ENCODE assay signal across 27 mouse cellular contexts in the genomic region with DNA sequence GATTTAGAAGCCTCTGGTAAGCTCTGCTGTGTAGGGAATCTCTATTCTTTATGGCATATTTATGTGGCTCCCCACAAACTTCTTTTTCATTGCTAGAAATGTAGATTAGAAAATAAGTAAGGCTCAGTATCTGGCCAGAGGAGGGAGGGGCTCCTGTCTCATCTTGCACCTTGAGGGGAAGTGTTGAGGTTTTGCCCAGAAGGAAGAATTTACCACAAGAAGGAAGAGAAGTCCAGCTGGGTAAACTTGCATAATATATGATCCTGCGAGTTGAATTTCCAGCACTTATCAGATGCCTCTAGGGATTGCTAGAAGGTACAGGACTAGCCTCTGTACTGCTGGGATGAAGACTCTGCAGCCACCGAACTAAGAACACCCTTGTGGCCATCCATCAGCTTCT.
DNase-seq lines count a peak whose midpoint lies in the region; ATAC-seq and TF ChIP-seq lines count a peak whose summit lies in the region.
"Had no signal": no experiment of that assay in that cellular context is flagged by ENCODE, and none has a peak within 500 bp of the region (broad histone marks: within the 10 kb centered on the region; RNA-seq: fewer than 3 reads in every experiment).

No protein-coding gene starts in this region.

- no peak overlapping the region for H3K9ac ChIP-seq in limb, embryonic 11.5 days (ENCODE audit: low read length)
- no peak overlapping the region for H3K9ac ChIP-seq in stomach, postnatal 0 days (ENCODE audit: low read length)
- H3K9ac ChIP-seq: embryonic facial prominence, embryonic 13.5 days; forebrain, embryonic 12.5 days; hindbrain, embryonic 14.5 days had no signal

- DNase-seq in limb, embryonic 11.5 days (ENCODE audit: low spot score) = peak; percentile 2
- DNase-seq in limb, embryonic 10.5 days (ENCODE audit: low spot score) = no peak
- DNase-seq in gastrocnemius, postnatal 14 days = no peak
- no peak for DNase-seq in stomach, postnatal 0 days (ENCODE audit: low spot score)
- no peak for DNase-seq in heart, postnatal 10 days
- DNase-seq in heart, adult 8-10 months (ENCODE audit: low spot score) = no peak
- DNase-seq: adrenal gland, postnatal 10 days; adrenal gland, postnatal 36 days; cerebellum, adult 11 months; cerebellum, adult 2 months; cerebellum, adult 9-11 months; cerebellum, postnatal 25 days; embryo, embryonic 11 days; gastrocnemius, postnatal 10 days; heart, adult 2 months; heart, postnatal 36 days had no signal

- intact Hi-C loops in gastrocnemius, postnatal 14 days (cut with DNase I; ENCODE audit: low total_unique reads) = no loop called here
- intact Hi-C loops in heart, postnatal 10 days (cut with DNase I) = no loop called here

- H3K4me3 ChIP-seq in limb, embryonic 11.5 days (ENCODE audit: low read depth, low read length) = no peak overlapping the region
- H3K4me3 ChIP-seq in limb, embryonic 10.5 days = no peak overlapping the region
- H3K4me3 ChIP-seq in stomach, postnatal 0 days (ENCODE audit: low read depth, low read length) = no peak overlapping the region
- H3K4me3 ChIP-seq: embryonic facial prominence, embryonic 10.5 days; embryonic facial prominence, embryonic 13.5 days; erythroblast, embryonic 14.5 days; forebrain, embryonic 12.5 days; heart, adult 2 months had no signal

- ATAC-seq in limb, embryonic 11.5 days (ENCODE audit: insufficient number of reproducible peaks, low FRiP score, low TSS enrichment, low read depth) = no peak
- ATAC-seq in common myeloid progenitor, adult 5-6 weeks (replicated peaks; ENCODE audit: low read depth, poor library complexity, severe bottlenecking) = peak; percentile 95
- ATAC-seq in megakaryocyte, adult 5-6 weeks (ENCODE audit: poor library complexity, severe bottlenecking) = peak; percentile 63
- no peak for ATAC-seq in stomach, postnatal 0 days (ENCODE audit: low FRiP score, low TSS enrichment)
- ATAC-seq: activated CD4-positive, CD25-positive, alpha-beta regulatory T cell, adult 4 months; forebrain, embryonic 16.5 days; intestine, postnatal 0 days had no signal

- H3K36me3 ChIP-seq in limb, embryonic 11.5 days (ENCODE audit: control insufficient read depth, insufficient read depth, low read length) = no peaks in the 10 kb centered on the region
- H3K36me3 ChIP-seq in limb, embryonic 10.5 days = no peaks in the 10 kb centered on the region
- H3K36me3 ChIP-seq in stomach, postnatal 0 days (ENCODE audit: control insufficient read depth, insufficient read depth, low read length) = no peaks in the 10 kb centered on the region
- H3K36me3 ChIP-seq: embryonic facial prominence, embryonic 10.5 days; embryonic facial prominence, embryonic 13.5 days; forebrain, embryonic 12.5 days had no signal

- no peak for TF ChIP-seq EP300 in stomach, postnatal 0 days (optimal IDR thresholded peaks at IDR 0.05)

- no peak overlapping the region for H3K4me2 ChIP-seq in limb, embryonic 11.5 days (ENCODE audit: low read depth, severe bottlenecking)
- no peak overlapping the region for H3K4me2 ChIP-seq in stomach, postnatal 0 days (replicated peaks; ENCODE audit: low read depth)
- H3K4me2 ChIP-seq: embryonic facial prominence, embryonic 13.5 days; forebrain, embryonic 12.5 days; heart, embryonic 11.5 days; hindbrain, embryonic 14.5 days had no signal

- no peak for TF ChIP-seq CTCF in stomach, postnatal 0 days (IDR thresholded peaks at IDR 0.05; ENCODE audit: low read depth)

- H3K4me1 ChIP-seq in limb, embryonic 11.5 days (ENCODE audit: control insufficient read depth, insufficient read depth, low read length) = no peaks in the 10 kb centered on the region
- H3K4me1 ChIP-seq in limb, embryonic 10.5 days = no peaks in the 10 kb centered on the region
- no peaks in the 10 kb centered on the region for H3K4me1 ChIP-seq in stomach, postnatal 0 days (replicated peaks; ENCODE audit: control insufficient read depth, insufficient read depth)
- H3K4me1 ChIP-seq: embryonic facial prominence, embryonic 10.5 days had no signal

- no peak overlapping the region for H3K27ac ChIP-seq in limb, embryonic 11.5 days (replicated peaks; ENCODE audit: low read depth, low read length)
- no peak overlapping the region for H3K27ac ChIP-seq in limb, embryonic 10.5 days
- H3K27ac ChIP-seq in stomach, postnatal 0 days (replicated peaks) = no peak overlapping the region
- H3K27ac ChIP-seq: embryonic facial prominence, embryonic 10.5 days; embryonic facial prominence, embryonic 13.5 days; forebrain, embryonic 12.5 days; heart, adult 2 months; hindbrain, embryonic 14.5 days had no signal

- H3K27me3 ChIP-seq in limb, embryonic 11.5 days (ENCODE audit: control insufficient read depth, insufficient read depth, low read length) = no peaks in the 10 kb centered on the region
- no peaks in the 10 kb centered on the region for H3K27me3 ChIP-seq in limb, embryonic 10.5 days (ENCODE audit: low read depth, poor library complexity, severe bottlenecking)
- no peaks in the 10 kb centered on the region for H3K27me3 ChIP-seq in stomach, postnatal 0 days (ENCODE audit: control insufficient read depth, insufficient read depth, low read length)
- H3K27me3 ChIP-seq: embryonic facial prominence, embryonic 13.5 days; forebrain, embryonic 12.5 days had no signal

- no peaks in the 10 kb centered on the region for H3K9me3 ChIP-seq in limb, embryonic 11.5 days (ENCODE audit: control insufficient read depth, low read length)
- no peaks in the 10 kb centered on the region for H3K9me3 ChIP-seq in limb, embryonic 10.5 days (replicated peaks)
- H3K9me3 ChIP-seq in stomach, postnatal 0 days (ENCODE audit: control insufficient read depth, low read length) = no peaks in the 10 kb centered on the region
- H3K9me3 ChIP-seq: embryonic facial prominence, embryonic 10.5 days; embryonic facial prominence, embryonic 13.5 days; forebrain, embryonic 12.5 days had no signal

- 82% methylated on average over 2 of the region's 2 CpGs for WGBS in limb, embryonic 11.5 days
- 78% methylated on average over 2 of the region's 2 CpGs for whole genome bisulfite sequencing in limb, embryonic 10.5 days
- WGBS in stomach, postnatal 0 days = 72% methylated on average over 2 of the region's 2 CpGs

Comparison
In these comparisons a context has a peak if more than half of its experiments do, and no peak if none do; other contexts are left out.
1. ATAC-seq: peak in common myeloid progenitor, adult 5-6 weeks (single experiment) and megakaryocyte, adult 5-6 weeks (single experiment); none in limb, embryonic 11.5 days (single experiment) and stomach, postnatal 0 days (single experiment).